Mouse (Mus musculus): ENCODE measurements around the gene Slc16a9.

Slc16a9 gene

DNA sequence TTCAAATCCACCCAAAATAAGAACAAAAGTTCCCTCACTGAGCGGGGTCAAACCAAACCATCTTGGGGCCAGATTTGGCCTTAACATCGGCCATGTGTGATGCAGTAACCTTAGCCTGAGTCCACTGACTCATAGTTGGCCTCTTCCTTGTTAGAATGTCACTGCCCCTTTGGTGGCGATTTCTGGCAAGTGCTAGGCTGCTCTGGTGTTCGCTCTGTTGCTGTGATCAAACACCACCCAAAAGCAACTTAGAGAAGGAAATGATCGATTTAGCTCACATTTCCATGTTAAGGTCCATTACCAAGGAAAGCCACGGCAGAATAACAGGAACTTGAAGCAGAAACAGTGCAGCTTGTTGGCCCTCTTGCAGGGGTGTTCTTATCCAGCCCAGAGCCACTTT is 5.9 kb downstream of the Slc16a9 start:
- DNase-seq: no peak

- DNase-seq: no peak
These were observed 9.8 kb downstream of the Slc16a9 start for GRCm38 (mm10) chr10:70254666-70255065.

GRCm38 (mm10) chr10:70255601-70256210 is 10.8 kb downstream of the Slc16a9 start:
- no peak for DNase-seq

DNA sequence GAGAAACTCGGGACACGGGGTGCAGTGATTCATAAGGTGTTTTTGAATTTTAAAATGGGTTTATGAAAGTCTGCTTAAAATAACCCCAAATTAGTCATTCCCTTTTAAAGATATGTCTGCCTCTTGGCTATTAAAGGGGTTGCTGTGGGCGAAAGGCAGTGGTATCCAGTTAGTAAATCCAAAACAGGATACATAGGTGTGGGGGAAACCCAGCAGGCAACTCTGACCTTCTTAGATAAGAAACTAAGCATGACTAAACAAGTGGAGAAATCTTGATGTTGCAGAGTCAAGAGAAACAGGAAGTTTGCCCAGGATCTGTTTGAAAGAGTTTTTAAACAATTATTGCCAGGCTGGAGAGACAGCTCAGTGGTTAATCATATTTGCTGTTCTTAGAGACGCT is 12.1 kb downstream of the Slc16a9 start:
- DNase-seq: no peak

- DNase-seq: no peak
These were observed 16.0 kb downstream of the Slc16a9 start for GRCm38 (mm10) chr10:70260904-70261303.

GRCm38 (mm10) chr10:70262051-70262450 is 17.2 kb downstream of the Slc16a9 start:
- no peak for DNase-seq

- DNase-seq: no peak
These were observed 18.8 kb downstream of the Slc16a9 start for GRCm38 (mm10) chr10:70263681-70264189.

DNA sequence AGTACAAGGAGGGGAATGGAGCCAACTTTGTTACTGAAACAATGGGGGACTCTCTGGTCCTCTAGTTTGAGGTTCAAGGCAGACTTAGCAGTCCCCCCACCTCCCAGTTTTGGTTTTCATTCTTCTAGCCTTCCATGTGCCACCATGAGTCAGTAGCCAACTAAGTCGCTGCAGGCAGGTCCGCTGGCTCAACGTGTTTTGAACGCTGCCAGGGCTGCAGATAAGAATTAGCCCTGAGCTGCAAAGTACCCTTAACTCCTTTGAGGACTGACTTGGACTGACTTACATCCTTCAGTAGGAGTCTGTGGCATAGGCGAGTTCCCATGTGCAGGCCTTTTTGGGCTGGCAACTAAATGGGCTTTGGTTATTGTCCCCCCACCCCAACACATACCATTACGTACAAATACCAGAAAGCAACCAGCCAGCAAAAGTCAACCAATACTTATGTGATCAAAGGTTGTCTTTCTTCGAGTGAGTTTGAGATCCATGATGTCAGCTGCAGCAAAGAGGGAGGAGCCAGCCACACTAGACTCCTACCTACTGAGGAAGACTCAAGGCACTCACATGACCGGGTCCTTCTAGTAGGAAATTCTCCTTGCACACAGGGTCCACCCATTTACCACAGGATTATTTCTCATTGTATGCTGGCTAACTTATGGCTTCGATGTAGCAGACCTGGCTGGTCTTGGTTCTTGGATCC is 19.6 kb downstream of the Slc16a9 start:
- DNase-seq: no peak

DNA sequence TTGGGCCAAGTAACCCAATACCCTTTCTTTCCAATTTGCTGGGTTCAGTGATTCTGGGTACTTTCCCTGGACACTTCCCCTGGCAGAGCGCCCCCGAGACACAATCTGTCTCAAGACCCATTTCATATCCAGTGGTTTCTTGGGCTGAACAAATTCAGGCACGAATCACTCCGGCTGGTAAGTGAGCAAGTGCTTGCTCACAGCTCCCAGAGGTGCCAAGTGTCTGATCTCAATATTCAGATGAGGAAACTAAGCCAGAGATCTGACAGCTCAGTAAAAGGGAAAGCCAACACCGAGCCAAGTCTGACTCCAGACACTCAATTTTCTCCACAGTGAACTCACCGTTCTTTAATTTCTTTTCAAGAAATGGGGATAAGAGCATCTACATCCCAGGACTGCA is 21.6 kb downstream of the Slc16a9 start:
- no peak for DNase-seq

GRCm38 (mm10) chr10:70268581-70269446 is 23.9 kb downstream of the Slc16a9 start:
- DNase-seq: no peak

GRCm38 (mm10) chr10:70269447-70269787 is 24.5 kb downstream of the Slc16a9 start:
- DNase-seq: peak; percentile 22

DNA sequence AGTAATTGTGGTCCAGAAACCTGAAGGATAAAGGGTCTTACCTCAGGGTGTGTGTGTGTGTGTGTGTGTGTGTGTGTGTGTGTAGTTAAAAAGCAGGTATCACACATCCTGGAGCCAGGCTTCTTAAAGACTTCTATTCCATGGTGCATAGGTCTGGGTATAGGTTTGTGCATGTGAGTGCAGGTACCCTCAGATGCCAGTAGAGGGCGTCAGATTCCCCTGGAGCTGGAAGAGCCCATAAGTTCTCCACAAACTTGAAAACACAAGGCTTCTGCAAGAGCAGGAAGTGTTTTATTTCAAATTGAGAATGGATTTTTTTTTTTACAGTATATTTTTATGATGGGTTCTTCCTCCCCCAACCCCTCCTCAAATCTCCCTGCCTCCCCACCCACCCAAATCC is 31.8 kb downstream of the Slc16a9 start:
- no peak for DNase-seq

DNA sequence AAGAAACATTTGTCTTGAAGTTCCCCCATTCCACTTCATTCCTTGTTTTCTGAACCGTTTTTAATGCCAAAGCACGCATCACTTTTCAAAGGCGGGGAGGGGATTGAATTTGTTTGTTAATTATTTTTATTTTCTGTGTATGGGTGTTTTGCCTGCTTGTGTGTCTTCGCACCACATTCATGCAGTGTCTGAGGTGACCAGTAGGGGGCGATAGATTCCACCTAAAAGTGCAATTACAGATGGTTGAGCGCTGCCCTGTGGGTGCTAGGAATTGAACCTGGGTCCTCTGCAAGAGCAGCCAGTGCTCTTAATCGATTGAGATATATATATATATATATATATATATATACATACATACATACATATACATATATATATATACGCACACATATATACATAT is 34.4 kb downstream of the Slc16a9 start:
- no peak for DNase-seq

GRCm38 (mm10) chr10:70287825-70288235 is 42.9 kb downstream of the Slc16a9 start:
- peak; percentile 47 for DNase-seq

- DNase-seq: no peak
These were observed 43.8 kb downstream of the Slc16a9 start for GRCm38 (mm10) chr10:70288406-70289327.

DNA sequence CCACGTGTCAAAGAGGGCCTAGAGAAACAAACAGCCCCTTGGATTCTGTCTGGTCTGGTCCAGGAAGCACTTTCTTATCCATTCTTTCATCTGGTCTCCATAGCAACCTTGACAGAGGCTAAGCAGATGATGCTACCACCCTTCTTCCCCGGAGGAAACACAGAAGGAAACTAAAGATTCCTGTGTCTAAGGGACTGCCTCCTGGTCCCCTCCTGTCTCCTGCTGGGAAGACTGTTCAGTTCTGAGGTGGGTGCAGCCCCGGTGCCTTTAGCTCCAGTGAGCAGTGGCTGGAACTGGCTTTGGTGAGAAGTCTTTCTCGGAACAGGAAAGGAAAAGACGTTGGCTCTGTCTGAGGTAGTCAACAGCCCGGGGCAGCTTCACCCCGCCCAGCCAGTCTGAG is 47.1 kb downstream of the Slc16a9 start:
- DNase-seq: peak; percentile 32

DNA sequence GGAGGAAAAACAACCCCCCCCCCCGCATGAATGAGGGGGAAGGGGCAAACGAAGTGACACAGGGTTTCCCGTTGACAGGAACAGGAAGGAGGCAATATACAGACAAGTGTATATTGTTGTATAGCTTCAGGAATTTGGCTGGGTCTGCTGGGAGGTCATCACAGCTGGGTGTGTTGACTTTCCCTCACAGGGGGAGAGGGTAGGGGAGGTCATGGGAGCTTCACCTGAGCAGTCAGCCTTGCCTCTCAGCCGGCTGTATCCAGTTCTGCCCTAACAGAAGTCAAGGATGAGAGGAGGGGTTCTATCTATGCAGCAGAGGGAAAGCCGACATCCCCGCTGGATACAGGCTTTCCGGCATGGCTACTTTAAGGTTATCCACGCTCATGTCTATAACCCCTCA is 49.2 kb downstream of the Slc16a9 start:
- no peak for DNase-seq

DNA sequence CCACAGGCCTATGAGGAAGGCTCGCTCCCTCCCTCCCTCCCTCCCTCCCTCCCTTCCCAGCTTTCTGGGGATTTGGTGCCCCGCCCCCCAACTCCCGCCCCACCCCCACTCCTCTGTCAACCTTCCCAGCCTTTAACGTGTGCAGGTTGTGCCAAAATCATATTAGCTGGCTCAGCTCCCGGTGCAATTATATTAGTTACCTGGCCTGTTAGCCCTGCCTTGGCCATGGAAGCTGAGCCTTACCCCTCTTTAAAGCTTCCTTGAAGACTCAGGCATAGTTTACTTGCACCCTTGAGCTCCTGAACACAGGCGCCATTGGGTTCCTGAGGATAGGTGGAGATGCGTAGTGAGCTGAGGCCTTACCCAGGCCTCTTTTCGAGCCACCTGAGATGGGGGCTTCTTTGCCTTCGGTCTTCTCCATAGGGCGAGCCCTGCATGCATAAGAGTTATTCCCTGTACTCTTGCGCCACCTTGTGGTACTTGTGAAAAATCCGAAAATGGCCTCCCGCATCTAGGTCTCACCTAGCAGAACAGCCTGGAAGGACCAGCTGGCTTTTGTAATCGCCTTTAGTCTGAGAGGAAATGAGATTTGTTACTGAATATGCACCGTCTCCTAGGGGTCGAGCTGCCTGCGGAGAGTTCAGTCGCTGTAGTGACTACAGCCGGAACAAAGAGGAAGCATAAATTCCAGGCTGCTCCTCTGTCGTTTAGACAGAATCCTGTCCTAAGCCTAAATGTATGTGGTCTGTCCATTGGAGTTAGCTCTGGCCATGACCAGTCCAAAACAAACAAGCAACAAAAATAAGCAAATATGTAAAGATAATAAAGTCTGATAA is 51.8 kb downstream of the Slc16a9 start:
- peak; percentile 85 for DNase-seq

GRCm38 (mm10) chr10:70299118-70299517 is 54.2 kb downstream of the Slc16a9 start:
- no peak for DNase-seq

- no peak for DNase-seq
These were observed 54.8 kb downstream of the Slc16a9 start for GRCm38 (mm10) chr10:70299653-70300052.

DNA sequence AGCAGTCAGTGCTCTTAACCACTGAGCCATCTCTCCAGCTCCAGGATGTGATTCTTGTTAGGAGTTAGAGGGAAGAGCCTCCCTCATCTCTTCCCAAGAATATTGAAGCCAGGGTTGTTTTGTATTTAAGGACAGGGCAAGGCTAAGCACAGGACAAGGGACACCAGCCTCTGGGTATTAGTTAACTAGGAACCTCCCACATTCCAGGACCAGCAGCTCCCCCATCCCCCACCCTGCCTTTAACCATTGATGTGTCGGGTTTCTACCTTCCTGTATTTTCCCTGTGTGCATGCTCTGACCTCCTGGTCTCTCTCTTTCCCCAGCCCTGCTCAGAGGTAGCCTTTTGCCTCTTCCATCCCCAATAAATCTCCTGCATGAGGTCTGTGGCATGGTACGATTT is 56.3 kb downstream of the Slc16a9 start:
- no peak for DNase-seq

GRCm38 (mm10) chr10:70303203-70303602 is 58.3 kb downstream of the Slc16a9 start:
- DNase-seq: no peak

Data from lung, postnatal 10 days (tissue).